Mouse (Mus musculus) adrenal gland, adult 18-20 months (tissue): ENCODE data around the gene Clasrp. TPM values are rescaled to one million over a fixed set of nuclear protein-coding genes. Genes with fewer than 3 reads are reported as not detected.

Source experiments
- DNase-seq, 2 experiments: peaks; one replicate each; pipeline ENCODE4 v3.0.0; 2021 to 2022; ENCODE audit warnings: low spot score in 2 of 2
- long read RNA-seq, 2 experiments: library from polyadenylated mRNA; stranded (forward); transcript quantifications; one replicate each; pipeline ENCODE4 v2.0.0; 2021
- total RNA-seq, 2 experiments: library from RNA; stranded (reverse); gene quantifications; 1 replicate in 1 of 2; 2 replicates in 1 of 2; pipeline ENCODE4 v1.2.3; 2021

The Clasrp gene
- 10 to 100 TPM; 36.5 to 36.9 TPM for total RNA-seq
- long read RNA-seq, experiment 1, partial matches to known transcripts, result 0 of 21 reads
- long read RNA-seq, experiment 1, other reads (novel, unspliced or antisense), result 14 of 21 reads
- long read RNA-seq, experiment 2, transcript Clasrp-201 (21 exons, 2,180 nt), result major isoform, 6 of 36 reads
- long read RNA-seq, experiment 2, partial matches to known transcripts, result 9 of 36 reads
- long read RNA-seq, experiment 2, other reads (novel, unspliced or antisense), result 17 of 36 reads

- peak; percentile 94 to 95 for DNase-seq
Observed at GRCm38 (mm10) chr7:19603849-19604605, at the start of gene Clasrp. TSS of gene Clasrp (minus strand) at chr7:19604486.

GRCm38 (mm10) chr7:19652614-19653013 is 48.3 kb upstream of the Clasrp start:
- no peak for DNase-seq

GRCm38 (mm10) chr7:19651063-19651786 is 46.9 kb upstream of the Clasrp start:
- DNase-seq, result no peak

GRCm38 (mm10) chr7:19641223-19641622 is 36.9 kb upstream of the Clasrp start:
- no peak for DNase-seq

- no peak for DNase-seq
Observed at GRCm38 (mm10) chr7:19635074-19635827, 31.0 kb upstream of the Clasrp start.

- DNase-seq, result peak; percentile 49 to 60
Observed at GRCm38 (mm10) chr7:19634591-19634990, 30.3 kb upstream of the Clasrp start.

- no peak for DNase-seq
Observed at GRCm38 (mm10) chr7:19633855-19634254, 29.6 kb upstream of the Clasrp start.

GRCm38 (mm10) chr7:19633197-19633596 is 28.9 kb upstream of the Clasrp start:
- no peak for DNase-seq

GRCm38 (mm10) chr7:19632720-19633119 is 28.4 kb upstream of the Clasrp start:
- DNase-seq, result no peak

GRCm38 (mm10) chr7:19632275-19632674 is 28.0 kb upstream of the Clasrp start:
- DNase-seq, result no peak

GRCm38 (mm10) chr7:19629361-19629734 is 25.1 kb upstream of the Clasrp start, which contains the start of gene Relb:
TSS of gene Relb (minus strand) at chr7:19629438.
- peak; percentile 92 to 93 for DNase-seq

GRCm38 (mm10) chr7:19628536-19629360 is 24.5 kb upstream of the Clasrp start:
- peak; percentile 93 to 94 for DNase-seq

GRCm38 (mm10) chr7:19628192-19628535 is 23.9 kb upstream of the Clasrp start:
- DNase-seq, result no peak

GRCm38 (mm10) chr7:19627721-19628120 is 23.4 kb upstream of the Clasrp start:
- DNase-seq, result no peak

GRCm38 (mm10) chr7:19623433-19623832 is 19.1 kb upstream of the Clasrp start:
- no peak for DNase-seq

- no peak for DNase-seq
Observed at GRCm38 (mm10) chr7:19622241-19622640, 18.0 kb upstream of the Clasrp start.

GRCm38 (mm10) chr7:19620811-19621210 is 16.5 kb upstream of the Clasrp start:
- DNase-seq, result no peak

- peak; percentile 63 to 64 for DNase-seq
Observed at GRCm38 (mm10) chr7:19619004-19619801, 14.9 kb upstream of the Clasrp start.

- DNase-seq, result no peak
Observed at GRCm38 (mm10) chr7:19615036-19615577, 10.8 kb upstream of the Clasrp start.
